Mouse (Mus musculus) embryo, embryonic 11.5 days (tissue): ENCODE results near the gene Olfr480.

Source experiments
- DNase-seq: peaks from one replicate; pipeline ENCODE4 v3.0.0-alpha.2; 2012; ENCODE audit warnings: low read depth, low spot score

The Olfr480 gene

DNA sequence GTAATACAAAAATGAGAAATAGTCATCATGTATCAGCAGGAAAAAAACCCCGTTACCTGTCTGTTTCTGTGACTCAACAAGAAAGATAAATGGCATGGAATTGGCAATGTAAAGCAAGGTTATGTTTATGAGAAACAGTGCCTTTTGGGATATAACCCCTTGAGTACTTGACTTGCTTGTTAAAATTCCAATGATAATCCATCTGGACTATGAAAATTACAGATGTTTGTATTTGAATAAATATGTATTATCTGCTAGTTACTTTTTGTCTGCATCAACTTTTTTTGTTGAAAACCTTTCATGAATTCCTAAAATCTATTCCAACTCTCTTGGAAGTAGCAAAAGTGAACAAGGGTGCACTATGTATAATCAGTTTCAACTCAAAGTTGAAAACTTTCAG is at the start of gene Olfr480:
Gene Olfr480, minus strand, starts transcription at position 101 of the 400 bp plus-strand sequence.
- DNase-seq = no peak

DNA sequence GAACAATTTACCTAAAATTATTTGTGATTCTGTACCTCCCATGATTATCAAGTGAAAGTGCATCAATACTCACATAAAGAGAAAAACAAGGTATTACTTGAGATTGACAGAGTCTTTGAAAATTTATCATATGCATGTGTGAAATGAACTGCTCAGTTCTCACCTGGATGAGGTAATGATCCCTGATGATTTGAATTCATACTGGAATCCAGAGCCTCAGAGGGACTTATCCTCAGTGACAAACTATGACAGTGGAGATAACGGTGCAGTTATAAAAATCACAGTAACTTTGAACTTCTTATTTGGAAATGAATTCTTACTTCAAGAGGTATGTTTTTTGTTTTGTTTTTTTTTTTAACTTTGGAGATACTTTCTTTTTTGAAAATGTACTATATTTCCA is 33.4 kb upstream of the Olfr480 start, which contains the start of gene Olfr483:
Gene Olfr483, plus strand, starts transcription at position 301 of the 400 bp plus-strand sequence.
- no peak for DNase-seq

DNA sequence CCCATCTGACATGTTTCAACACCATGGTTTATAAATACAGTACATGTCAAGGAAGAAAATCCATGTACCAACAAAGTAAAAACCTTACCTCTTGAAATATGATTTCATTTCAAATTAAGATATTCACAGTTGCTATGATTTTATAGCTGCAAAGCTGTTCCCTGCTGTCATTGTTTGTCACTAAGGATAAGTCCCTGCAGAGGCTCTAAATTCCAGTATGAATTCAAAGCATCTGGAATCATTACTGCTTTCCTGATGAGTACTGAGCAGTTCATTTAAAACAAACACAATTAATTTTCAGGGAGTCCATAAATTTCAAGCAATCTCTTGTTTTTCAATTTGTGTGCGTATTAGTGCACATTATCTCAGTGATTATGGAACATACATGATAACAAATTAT is 30.3 kb upstream of the Olfr480 start, which contains the start of gene Olfr482:
Gene Olfr482, minus strand, starts transcription at position 101 of the 400 bp plus-strand sequence.
- DNase-seq = no peak

DNA sequence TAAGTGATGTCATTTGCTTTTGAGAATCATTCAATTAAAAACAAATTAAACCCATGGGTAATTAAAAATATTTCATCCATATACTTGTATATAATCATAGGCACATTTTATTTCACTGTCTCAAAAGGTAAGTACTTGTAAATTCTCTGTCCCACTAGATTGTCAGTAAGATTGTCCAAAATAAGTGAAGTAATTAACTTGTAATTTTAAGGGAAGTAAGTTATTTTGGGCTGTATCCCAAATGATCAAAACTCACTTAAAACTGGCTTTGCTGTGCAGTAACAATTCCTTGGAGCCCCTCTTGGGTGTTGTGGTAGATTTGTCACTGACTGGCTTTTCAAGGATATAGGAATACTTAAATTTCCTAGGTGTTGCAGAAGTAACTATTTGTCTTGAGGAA is 12.4 kb upstream of the Olfr480 start, which contains the start of gene Olfr481:
Gene Olfr481, plus strand, starts transcription at position 301 of the 400 bp plus-strand sequence.
- DNase-seq = no peak

DNA sequence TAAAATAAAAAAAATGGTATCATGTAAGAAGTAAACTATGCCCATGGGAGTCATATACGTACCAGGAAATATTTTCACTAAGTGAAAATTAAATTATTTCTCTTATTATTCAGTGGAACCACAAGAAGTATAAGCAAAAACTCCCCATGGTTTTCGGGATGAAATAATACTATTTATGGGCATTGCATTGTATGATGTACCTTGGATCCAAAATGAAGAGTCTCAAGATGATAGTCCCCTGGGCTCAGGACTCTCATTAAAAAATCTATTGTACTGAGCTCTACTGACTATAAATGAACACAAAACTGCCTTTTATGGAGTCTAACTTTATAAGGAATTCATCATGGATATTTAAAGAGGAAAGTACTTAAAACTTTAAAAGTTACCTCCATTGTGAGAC is 16.8 kb downstream of the Olfr480 start, which contains the start of gene Olfr479:
Gene Olfr479, plus strand, starts transcription at position 301 of the 400 bp plus-strand sequence.
- no peak for DNase-seq

DNA sequence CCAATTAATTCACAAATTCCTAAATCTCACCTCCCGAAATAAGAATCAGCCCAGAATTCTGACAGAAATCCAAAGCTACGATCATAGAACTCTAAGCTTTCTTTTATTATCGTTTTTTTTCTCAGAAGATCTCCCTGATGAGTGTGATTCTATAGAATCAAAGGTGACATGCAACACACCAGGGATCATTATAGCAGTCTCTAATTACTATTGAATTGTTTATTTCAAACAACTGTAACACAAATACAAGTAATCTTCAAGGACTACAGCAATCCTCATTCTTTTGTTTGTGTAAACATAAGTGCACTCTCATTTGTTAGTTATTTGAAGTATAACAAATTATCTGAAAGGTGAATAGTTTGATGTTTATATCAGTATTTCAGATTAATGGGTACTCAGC is 33.3 kb downstream of the Olfr480 start, which contains the start of gene Olfr478:
Gene Olfr478, minus strand, starts transcription at position 101 of the 400 bp plus-strand sequence.
- no peak for DNase-seq
